Mouse (Mus musculus): ENCODE results near the gene Atrn. TPM values are rescaled to one million over a fixed set of nuclear protein-coding genes. Genes with fewer than 3 reads are reported as not detected.
A peak's percentile ranks its signal among the peaks of the same experiment; 100 is the strongest.

Atrn gene
- polyA plus RNA-seq, 1 experiment from 2014 or later = 22.7 TPM

DNA sequence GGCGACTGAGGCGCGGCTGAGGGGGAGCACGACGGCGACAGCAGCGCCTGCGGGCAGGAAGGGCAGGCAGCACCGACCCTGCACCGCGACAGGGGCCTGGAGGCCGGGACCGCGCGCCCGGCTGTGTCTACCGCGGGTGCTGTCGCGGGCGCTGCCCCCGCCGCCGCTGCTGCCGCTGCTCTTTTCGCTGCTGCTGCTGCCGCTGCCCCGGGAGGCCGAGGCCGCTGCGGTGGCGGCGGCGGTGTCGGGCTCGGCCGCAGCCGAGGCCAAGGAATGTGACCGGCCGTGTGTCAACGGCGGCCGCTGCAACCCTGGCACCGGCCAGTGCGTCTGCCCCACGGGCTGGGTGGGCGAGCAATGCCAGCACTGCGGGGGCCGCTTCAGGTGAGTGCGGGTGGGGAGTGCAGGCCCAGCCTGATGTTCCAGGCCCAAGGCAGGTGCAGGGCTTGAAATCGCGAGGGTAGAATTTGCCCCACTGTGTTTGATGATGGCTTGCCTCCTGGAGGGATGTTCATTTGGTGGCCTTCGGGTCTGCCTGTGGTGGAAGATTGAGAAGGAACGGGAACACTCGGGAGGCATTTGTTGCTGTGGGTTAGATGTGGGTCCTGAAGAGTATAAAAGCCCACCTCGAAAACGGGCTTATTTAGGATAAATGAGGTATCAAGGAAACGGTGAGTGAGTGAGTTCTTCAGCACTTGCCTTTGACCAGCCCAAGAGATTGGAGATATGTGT is 455 bp downstream of the Atrn start:
- H3K9ac ChIP-seq = peak overlapping the region; percentile 96
- peaks cover 15% of the 10 kb centered on the region for H3K4me1 ChIP-seq (replicated peaks; ENCODE audit: control insufficient read depth, insufficient read depth, low read length)
- peak overlapping the region; percentile 94 for H3K4me3 ChIP-seq (replicated peaks; ENCODE audit: low read length)
- H3K27me3 ChIP-seq (ENCODE audit: control insufficient read depth, insufficient read depth, low read length) = no peaks in the 10 kb centered on the region
- DNase-seq (ENCODE audit: low spot score) = no peak
- peak; percentile 46; the same call in 1 of the 2 replicates for ATAC-seq (ENCODE audit: low FRiP score)
- H3K9me3 ChIP-seq (ENCODE audit: control insufficient read depth, low read length) = no peaks in the 10 kb centered on the region
- under 1% methylated on average over 40 of the region's 58 CpGs for WGBS
- H3K36me3 ChIP-seq (replicated peaks; ENCODE audit: control insufficient read depth, insufficient read depth) = no peaks in the 10 kb centered on the region
- H3K27ac ChIP-seq = peak overlapping the region; percentile 86
- peak overlapping the region; percentile 74 for H3K4me2 ChIP-seq (replicated peaks)

DNA sequence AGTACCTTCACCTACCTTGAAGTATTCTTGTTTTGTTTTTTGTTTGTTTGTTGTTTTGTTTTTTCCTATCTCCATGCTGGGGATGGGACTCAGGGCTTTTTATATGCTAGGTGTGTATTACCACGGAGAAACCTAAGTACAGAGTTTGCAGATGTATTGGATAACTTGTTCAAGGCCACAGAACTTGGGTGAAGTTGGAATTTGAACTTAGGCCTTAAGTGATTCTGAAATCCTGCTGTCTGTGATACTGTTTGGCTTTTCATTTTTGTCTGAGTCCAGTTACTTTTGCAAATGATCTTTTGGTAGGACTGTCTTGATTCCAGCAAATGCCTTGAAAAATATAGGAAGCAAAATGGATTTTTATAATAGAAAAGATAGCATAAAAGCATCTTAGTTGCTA is 5.4 kb downstream of the Atrn start:
- DNase-seq (ENCODE audit: low spot score) = no peak

DNA sequence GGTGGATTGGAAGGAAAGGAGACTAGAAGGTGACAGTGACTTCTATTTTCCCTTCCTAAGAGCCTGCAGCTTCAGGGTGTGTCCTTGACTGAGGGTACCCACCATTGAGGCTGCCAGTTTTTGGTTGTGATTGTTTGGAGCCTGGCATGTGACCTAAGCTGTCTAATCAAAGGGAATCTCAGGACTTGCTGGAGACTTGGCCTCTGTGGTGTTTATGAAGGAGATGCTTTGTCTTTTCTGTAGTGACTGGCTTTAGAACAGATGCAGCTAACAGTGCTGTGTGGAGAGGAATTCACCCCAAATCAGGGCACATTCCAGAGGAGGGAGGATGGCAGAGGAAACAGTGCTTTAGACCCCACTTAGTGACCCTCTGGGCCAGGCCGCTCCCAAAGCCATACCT is 8.6 kb downstream of the Atrn start:
- Histone ChIP-seq H3K4me2 (replicated peaks) (no peak overlapping the region), H3K4me1 (replicated peaks; ENCODE audit: control insufficient read depth, insufficient read depth, low read length) (peaks cover 4% of the 10 kb centered on the region; the same call in 1 of the 2 replicates), H3K36me3 (replicated peaks; ENCODE audit: control insufficient read depth, insufficient read depth) (no peaks in the 10 kb centered on the region), H3K9me3 (ENCODE audit: control insufficient read depth, low read length) (no peaks in the 10 kb centered on the region), H3K27ac (no peak overlapping the region), H3K27me3 (ENCODE audit: control insufficient read depth, insufficient read depth, low read length) (no peaks in the 10 kb centered on the region), H3K9ac (no peak overlapping the region), H3K4me3 (replicated peaks; ENCODE audit: low read length) (no peak overlapping the region)
- DNase-seq (ENCODE audit: low spot score) (no peak), ATAC-seq (ENCODE audit: low FRiP score) (no peak)
- 79% methylated on average over 1 of the region's 1 CpGs for WGBS

More for the DNA sequence above, 5.4 kb downstream of the Atrn start:
- no peaks in the 10 kb centered on the region for H3K36me3 ChIP-seq (replicated peaks; ENCODE audit: control insufficient read depth, insufficient read depth)
- ATAC-seq (ENCODE audit: low FRiP score) = no peak
- H3K4me3 ChIP-seq (replicated peaks; ENCODE audit: low read length) = no peak overlapping the region
- no peaks in the 10 kb centered on the region for H3K27me3 ChIP-seq (ENCODE audit: control insufficient read depth, insufficient read depth, low read length)
- no peaks in the 10 kb centered on the region for H3K9me3 ChIP-seq (ENCODE audit: control insufficient read depth, low read length)
- peaks cover 13% of the 10 kb centered on the region for H3K4me1 ChIP-seq (replicated peaks; ENCODE audit: control insufficient read depth, insufficient read depth, low read length)
- no peak overlapping the region for H3K9ac ChIP-seq
- no peak overlapping the region for H3K27ac ChIP-seq
- no peak overlapping the region for H3K4me2 ChIP-seq (replicated peaks)
- WGBS = 70% methylated on average over 1 of the region's 1 CpGs

DNA sequence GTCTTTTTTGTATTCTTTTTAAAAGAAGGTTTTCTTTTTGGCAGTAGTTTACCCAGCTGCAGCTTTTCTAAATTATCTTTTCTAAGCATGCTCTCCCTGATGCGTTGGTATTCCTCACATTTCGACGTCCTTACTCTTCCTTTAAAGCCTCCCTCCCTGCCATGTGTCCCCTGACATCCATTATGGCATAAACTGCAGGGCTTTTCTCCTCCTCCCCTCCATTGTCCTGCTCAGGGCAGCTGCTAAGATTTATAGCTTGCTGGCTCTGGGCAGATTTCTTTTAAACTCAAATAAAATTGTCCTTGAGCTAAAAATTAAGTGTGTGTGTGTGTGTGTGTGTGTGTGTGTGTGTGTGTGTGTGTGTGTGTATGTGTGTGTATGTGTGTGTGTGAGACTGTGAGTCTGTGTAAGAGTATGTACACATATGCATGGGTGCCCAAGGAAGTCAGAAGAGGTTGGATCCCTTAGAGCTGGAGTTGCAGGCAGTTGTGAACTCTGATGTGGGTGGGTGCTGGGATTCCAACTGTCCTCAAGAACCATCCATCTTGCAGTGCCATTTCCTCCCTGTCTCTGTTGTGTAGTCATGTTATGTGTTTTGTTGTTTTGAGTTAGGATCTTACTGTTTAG is 10.3 kb downstream of the Atrn start:
- H3K4me2 ChIP-seq (replicated peaks) = no peak overlapping the region
- DNase-seq (ENCODE audit: low spot score) (no peak), ATAC-seq (ENCODE audit: low FRiP score) (no peak)
- no peaks in the 10 kb centered on the region for H3K36me3 ChIP-seq (replicated peaks; ENCODE audit: control insufficient read depth, insufficient read depth)
- H3K27ac ChIP-seq = no peak overlapping the region
- WGBS = 23% methylated on average over 3 of the region's 3 CpGs
- no peaks in the 10 kb centered on the region for H3K9me3 ChIP-seq (ENCODE audit: control insufficient read depth, low read length)
- no peak overlapping the region for H3K9ac ChIP-seq
- H3K4me1 ChIP-seq (replicated peaks; ENCODE audit: control insufficient read depth, insufficient read depth, low read length) = peaks cover 4% of the 10 kb centered on the region; the same call in 1 of the 2 replicates
- no peaks in the 10 kb centered on the region for H3K27me3 ChIP-seq (ENCODE audit: control insufficient read depth, insufficient read depth, low read length)
- H3K4me3 ChIP-seq (replicated peaks; ENCODE audit: low read length) = no peak overlapping the region

DNA sequence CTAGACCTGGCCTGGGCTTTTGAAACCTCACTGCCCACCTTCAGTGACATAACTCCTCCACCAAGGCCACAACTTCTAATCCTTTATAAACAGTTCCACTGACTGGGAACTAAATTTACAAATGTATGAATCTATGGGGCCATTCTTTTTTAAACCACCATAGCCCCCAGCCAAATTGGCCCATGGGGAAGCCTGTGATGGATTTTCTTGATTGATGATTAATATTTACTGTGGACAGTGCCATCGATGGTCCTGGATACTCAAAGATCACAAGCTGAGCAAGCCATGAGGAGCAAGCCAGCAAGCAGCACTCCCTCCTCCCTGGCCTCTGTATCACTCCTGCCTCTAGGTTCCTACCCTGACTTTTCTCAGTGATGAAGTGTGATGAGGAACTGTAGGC is 11.4 kb downstream of the Atrn start:
- Histone ChIP-seq H3K27me3 (ENCODE audit: control insufficient read depth, insufficient read depth, low read length) (no peaks in the 10 kb centered on the region), H3K9me3 (ENCODE audit: control insufficient read depth, low read length) (no peaks in the 10 kb centered on the region), H3K36me3 (replicated peaks; ENCODE audit: control insufficient read depth, insufficient read depth) (no peaks in the 10 kb centered on the region), H3K27ac (no peak overlapping the region), H3K4me1 (replicated peaks; ENCODE audit: control insufficient read depth, insufficient read depth, low read length) (peaks cover 4% of the 10 kb centered on the region; the same call in 1 of the 2 replicates), H3K4me2 (replicated peaks) (no peak overlapping the region), H3K4me3 (replicated peaks; ENCODE audit: low read length) (no peak overlapping the region), H3K9ac (no peak overlapping the region)
- 86% methylated on average over 1 of the region's 1 CpGs for WGBS
- DNase-seq (ENCODE audit: low spot score) (no peak), ATAC-seq (ENCODE audit: low FRiP score) (no peak)

DNA sequence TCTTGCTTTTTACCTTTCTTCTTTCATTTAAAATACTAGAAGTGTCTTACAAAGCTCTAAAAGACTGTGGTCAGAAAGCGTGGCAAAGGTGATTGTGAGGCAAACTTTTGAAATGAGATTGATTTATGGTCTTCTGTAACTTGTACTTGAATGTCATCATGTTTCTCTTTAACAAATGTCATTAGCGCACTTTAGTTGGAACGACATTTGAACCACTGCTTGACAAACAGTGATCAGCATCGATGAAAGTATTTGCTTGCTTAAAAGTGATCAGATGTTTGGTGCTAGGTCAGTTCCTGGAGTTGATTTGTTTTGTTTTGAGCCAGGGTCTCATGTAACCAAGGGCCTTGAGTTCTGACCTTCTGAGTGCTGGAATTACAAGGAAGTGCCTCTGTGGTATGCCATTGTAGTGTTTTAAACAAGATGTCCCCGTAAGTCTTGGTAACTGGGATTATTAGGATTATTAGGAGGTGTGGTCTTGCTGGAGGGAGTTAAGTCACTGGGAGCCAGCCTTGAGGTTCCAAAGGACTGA is 12.8 kb downstream of the Atrn start:
- H3K4me2 ChIP-seq (replicated peaks) = no peak overlapping the region
- peaks cover 4% of the 10 kb centered on the region; the same call in 1 of the 2 replicates for H3K4me1 ChIP-seq (replicated peaks; ENCODE audit: control insufficient read depth, insufficient read depth, low read length)
- 88% methylated on average over 5 of the region's 5 CpGs for WGBS
- H3K9ac ChIP-seq = no peak overlapping the region
- ATAC-seq (ENCODE audit: low FRiP score) (no peak), DNase-seq (ENCODE audit: low spot score) (no peak)
- no peaks in the 10 kb centered on the region for H3K27me3 ChIP-seq (ENCODE audit: control insufficient read depth, insufficient read depth, low read length)
- H3K36me3 ChIP-seq (replicated peaks; ENCODE audit: control insufficient read depth, insufficient read depth) = no peaks in the 10 kb centered on the region
- H3K9me3 ChIP-seq (ENCODE audit: control insufficient read depth, low read length) = no peaks in the 10 kb centered on the region
- no peak overlapping the region for H3K4me3 ChIP-seq (replicated peaks; ENCODE audit: low read length)
- H3K27ac ChIP-seq = no peak overlapping the region

DNA sequence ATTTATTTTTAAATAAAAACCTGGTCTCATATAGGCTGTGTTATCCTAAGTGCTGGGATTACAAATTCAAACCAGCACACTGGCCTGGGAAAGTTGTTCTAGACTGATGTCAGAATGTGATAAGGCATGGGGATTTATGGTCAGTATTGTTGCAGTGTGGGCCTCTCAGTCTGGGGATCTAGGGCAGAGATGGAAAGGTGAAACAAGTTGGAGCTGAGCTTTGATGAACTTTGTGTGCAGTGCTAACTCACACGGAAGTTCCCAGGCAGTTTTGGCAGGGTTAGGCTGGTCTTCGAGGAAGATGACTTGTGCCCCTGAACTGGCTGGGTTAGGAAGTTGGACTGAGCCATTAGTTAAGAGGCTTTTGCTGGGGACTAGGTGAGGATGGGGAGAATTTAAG is 18.7 kb downstream of the Atrn start:
- H3K9me3 ChIP-seq (ENCODE audit: control insufficient read depth, low read length) = no peaks in the 10 kb centered on the region
- H3K9ac ChIP-seq = no peak overlapping the region
- H3K27me3 ChIP-seq (ENCODE audit: control insufficient read depth, insufficient read depth, low read length) = no peaks in the 10 kb centered on the region
- no peaks in the 10 kb centered on the region for H3K36me3 ChIP-seq (replicated peaks; ENCODE audit: control insufficient read depth, insufficient read depth)
- no peak overlapping the region for H3K4me2 ChIP-seq (replicated peaks)
- no peak overlapping the region for H3K27ac ChIP-seq
- H3K4me3 ChIP-seq (replicated peaks; ENCODE audit: low read length) = no peak overlapping the region
- no peaks in the 10 kb centered on the region for H3K4me1 ChIP-seq (replicated peaks; ENCODE audit: control insufficient read depth, insufficient read depth, low read length)
- no peak for ATAC-seq (ENCODE audit: low FRiP score)
- 92% methylated on average over 2 of the region's 2 CpGs for WGBS
- no peak for DNase-seq (ENCODE audit: low spot score)

DNA sequence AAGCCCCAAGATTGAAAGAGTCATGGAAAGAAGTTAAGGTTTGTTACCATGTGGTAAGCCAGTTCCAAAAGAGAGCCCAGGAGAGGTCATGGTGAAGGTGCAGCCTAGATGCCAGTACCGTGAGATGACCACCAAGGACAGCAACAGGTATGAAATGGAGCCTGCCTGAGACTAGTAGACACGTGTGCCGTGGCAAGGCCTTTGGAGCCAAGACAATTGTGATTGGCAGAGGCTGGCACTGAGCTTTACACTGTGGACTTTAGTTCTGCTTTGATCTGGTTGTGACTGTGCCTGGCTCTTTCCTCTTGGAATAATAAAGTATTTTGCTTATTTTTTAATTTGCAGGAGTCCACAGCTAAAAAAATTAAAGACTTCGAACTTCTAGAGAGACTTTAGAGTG is 21.7 kb downstream of the Atrn start:
- Histone ChIP-seq H3K4me1 (replicated peaks; ENCODE audit: control insufficient read depth, insufficient read depth, low read length) (no peaks in the 10 kb centered on the region), H3K9ac (no peak overlapping the region), H3K27me3 (ENCODE audit: control insufficient read depth, insufficient read depth, low read length) (no peaks in the 10 kb centered on the region), H3K27ac (no peak overlapping the region), H3K9me3 (ENCODE audit: control insufficient read depth, low read length) (no peaks in the 10 kb centered on the region), H3K36me3 (replicated peaks; ENCODE audit: control insufficient read depth, insufficient read depth) (no peaks in the 10 kb centered on the region), H3K4me3 (replicated peaks; ENCODE audit: low read length) (no peak overlapping the region), H3K4me2 (replicated peaks) (no peak overlapping the region)
- no peak for ATAC-seq (ENCODE audit: low FRiP score)
- DNase-seq (ENCODE audit: low spot score) = no peak
- whole genome bisulfite sequencing = 91% methylated on average over 4 of the region's 4 CpGs

DNA sequence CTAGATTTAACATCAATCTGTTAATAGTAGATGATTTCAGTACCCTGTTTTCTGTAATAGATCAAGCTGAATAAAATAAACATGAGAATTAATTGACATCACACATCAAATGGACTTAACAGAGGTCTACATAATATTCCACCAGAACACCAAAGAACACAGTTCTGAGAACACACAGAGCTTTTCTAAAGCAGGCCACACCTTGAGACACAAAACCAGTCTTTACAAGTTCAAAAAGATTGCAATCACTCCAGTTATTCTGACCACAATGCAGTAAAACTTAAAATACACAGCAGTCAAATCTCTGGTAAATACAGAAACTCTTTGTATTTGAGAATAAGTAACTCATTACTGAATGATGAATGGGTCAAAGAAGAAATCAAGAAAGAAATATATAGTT is 22.2 kb downstream of the Atrn start:
- no peak overlapping the region for H3K9ac ChIP-seq
- no peak overlapping the region for H3K27ac ChIP-seq
- no peak overlapping the region for H3K4me2 ChIP-seq (replicated peaks)
- ATAC-seq (ENCODE audit: low FRiP score) = no peak
- no peak overlapping the region for H3K4me3 ChIP-seq (replicated peaks; ENCODE audit: low read length)
- H3K9me3 ChIP-seq (ENCODE audit: control insufficient read depth, low read length) = no peaks in the 10 kb centered on the region
- no peaks in the 10 kb centered on the region for H3K27me3 ChIP-seq (ENCODE audit: control insufficient read depth, insufficient read depth, low read length)
- no peak for DNase-seq (ENCODE audit: low spot score)
- H3K36me3 ChIP-seq (replicated peaks; ENCODE audit: control insufficient read depth, insufficient read depth) = no peaks in the 10 kb centered on the region
- no peaks in the 10 kb centered on the region for H3K4me1 ChIP-seq (replicated peaks; ENCODE audit: control insufficient read depth, insufficient read depth, low read length)
